Mouse (Mus musculus): Measurements from ENCODE around the gene Col5a3.

Gene Col5a3

GRCm38 (mm10) chr9:20822821-20823220, 8.0 kb upstream of the Col5a3 start:
- Histone ChIP-seq H3K36me3 (ENCODE audit: control insufficient read depth, insufficient read depth, low read length, poor library complexity, severe bottlenecking) (no peaks in the 10 kb centered on the region), H3K27me3 (ENCODE audit: control insufficient read depth, insufficient read depth, low read length, poor library complexity, severe bottlenecking) (no peaks in the 10 kb centered on the region)
- no peak for DNase-seq (ENCODE audit: low read depth, low spot score)

- Histone ChIP-seq H3K27me3 (ENCODE audit: control insufficient read depth, insufficient read depth, low read length, poor library complexity, severe bottlenecking) (no peaks in the 10 kb centered on the region), H3K36me3 (ENCODE audit: control insufficient read depth, insufficient read depth, low read length, poor library complexity, severe bottlenecking) (no peaks in the 10 kb centered on the region)
- no peak for DNase-seq (ENCODE audit: low read depth, low spot score)
These were observed 5.1 kb upstream of the Col5a3 start for GRCm38 (mm10) chr9:20820001-20820400.

GRCm38 (mm10) chr9:20818236-20818635, 3.4 kb upstream of the Col5a3 start, which contains the start of gene Rdh8:
Gene Rdh8, plus strand, starts transcription at chr9:20818503.
- no peaks in the 10 kb centered on the region for H3K36me3 ChIP-seq (ENCODE audit: control insufficient read depth, insufficient read depth, low read length, poor library complexity, severe bottlenecking)
- H3K27me3 ChIP-seq (ENCODE audit: control insufficient read depth, insufficient read depth, low read length, poor library complexity, severe bottlenecking): no peaks in the 10 kb centered on the region
- DNase-seq (ENCODE audit: low read depth, low spot score): no peak

- peak; percentile 19 for DNase-seq (ENCODE audit: low read depth, low spot score)
- Histone ChIP-seq H3K36me3 (ENCODE audit: control insufficient read depth, insufficient read depth, low read length, poor library complexity, severe bottlenecking) (no peaks in the 10 kb centered on the region), H3K27me3 (ENCODE audit: control insufficient read depth, insufficient read depth, low read length, poor library complexity, severe bottlenecking) (no peaks in the 10 kb centered on the region)
These were observed 2.2 kb downstream of the Col5a3 start for GRCm38 (mm10) chr9:20812537-20813271.

- no peaks in the 10 kb centered on the region for H3K36me3 ChIP-seq (ENCODE audit: control insufficient read depth, insufficient read depth, low read length, poor library complexity, severe bottlenecking)
- no peak for DNase-seq (ENCODE audit: low read depth, low spot score)
- no peaks in the 10 kb centered on the region for H3K27me3 ChIP-seq (ENCODE audit: control insufficient read depth, insufficient read depth, low read length, poor library complexity, severe bottlenecking)
These were observed 4.1 kb downstream of the Col5a3 start for GRCm38 (mm10) chr9:20810773-20811172.

GRCm38 (mm10) chr9:20810271-20810670, 4.6 kb downstream of the Col5a3 start:
- no peaks in the 10 kb centered on the region for H3K27me3 ChIP-seq (ENCODE audit: control insufficient read depth, insufficient read depth, low read length, poor library complexity, severe bottlenecking)
- no peaks in the 10 kb centered on the region for H3K36me3 ChIP-seq (ENCODE audit: control insufficient read depth, insufficient read depth, low read length, poor library complexity, severe bottlenecking)
- DNase-seq (ENCODE audit: low read depth, low spot score): no peak

- Histone ChIP-seq H3K27me3 (ENCODE audit: control insufficient read depth, insufficient read depth, low read length, poor library complexity, severe bottlenecking) (no peaks in the 10 kb centered on the region), H3K36me3 (ENCODE audit: control insufficient read depth, insufficient read depth, low read length, poor library complexity, severe bottlenecking) (no peaks in the 10 kb centered on the region)
- DNase-seq (ENCODE audit: low read depth, low spot score): no peak
These were observed 9.2 kb downstream of the Col5a3 start for GRCm38 (mm10) chr9:20805706-20806105.

- DNase-seq (ENCODE audit: low read depth, low spot score): no peak
- Histone ChIP-seq H3K36me3 (ENCODE audit: control insufficient read depth, insufficient read depth, low read length, poor library complexity, severe bottlenecking) (no peaks in the 10 kb centered on the region), H3K27me3 (ENCODE audit: control insufficient read depth, insufficient read depth, low read length, poor library complexity, severe bottlenecking) (no peaks in the 10 kb centered on the region)
These were observed 9.7 kb downstream of the Col5a3 start for GRCm38 (mm10) chr9:20805159-20805495.

GRCm38 (mm10) chr9:20804266-20805158, 10.4 kb downstream of the Col5a3 start:
- Histone ChIP-seq H3K27me3 (ENCODE audit: control insufficient read depth, insufficient read depth, low read length, poor library complexity, severe bottlenecking) (no peaks in the 10 kb centered on the region), H3K36me3 (ENCODE audit: control insufficient read depth, insufficient read depth, low read length, poor library complexity, severe bottlenecking) (no peaks in the 10 kb centered on the region)
- DNase-seq (ENCODE audit: low read depth, low spot score): peak; percentile 65

- no peaks in the 10 kb centered on the region for H3K27me3 ChIP-seq (ENCODE audit: control insufficient read depth, insufficient read depth, low read length, poor library complexity, severe bottlenecking)
- no peak for DNase-seq (ENCODE audit: low read depth, low spot score)
These were observed 20.6 kb downstream of the Col5a3 start for GRCm38 (mm10) chr9:20794108-20794806.

GRCm38 (mm10) chr9:20790345-20790744, 24.5 kb downstream of the Col5a3 start:
- H3K27me3 ChIP-seq (ENCODE audit: control insufficient read depth, insufficient read depth, low read length, poor library complexity, severe bottlenecking): no peaks in the 10 kb centered on the region
- DNase-seq (ENCODE audit: low read depth, low spot score): no peak
- H3K36me3 ChIP-seq (ENCODE audit: control insufficient read depth, insufficient read depth, low read length, poor library complexity, severe bottlenecking): no peaks in the 10 kb centered on the region

More at GRCm38 (mm10) chr9:20794108-20794806, 20.6 kb downstream of the Col5a3 start:
- H3K36me3 ChIP-seq (ENCODE audit: control insufficient read depth, insufficient read depth, low read length, poor library complexity, severe bottlenecking): no peaks in the 10 kb centered on the region

- Histone ChIP-seq H3K36me3 (ENCODE audit: control insufficient read depth, insufficient read depth, low read length, poor library complexity, severe bottlenecking) (no peaks in the 10 kb centered on the region), H3K27me3 (ENCODE audit: control insufficient read depth, insufficient read depth, low read length, poor library complexity, severe bottlenecking) (no peaks in the 10 kb centered on the region)
- no peak for DNase-seq (ENCODE audit: low read depth, low spot score)
These were observed 25.2 kb downstream of the Col5a3 start for GRCm38 (mm10) chr9:20789651-20790050.

GRCm38 (mm10) chr9:20787992-20788391, 26.9 kb downstream of the Col5a3 start:
- no peak for DNase-seq (ENCODE audit: low read depth, low spot score)
- Histone ChIP-seq H3K36me3 (ENCODE audit: control insufficient read depth, insufficient read depth, low read length, poor library complexity, severe bottlenecking) (no peaks in the 10 kb centered on the region), H3K27me3 (ENCODE audit: control insufficient read depth, insufficient read depth, low read length, poor library complexity, severe bottlenecking) (no peaks in the 10 kb centered on the region)

- Histone ChIP-seq H3K36me3 (ENCODE audit: control insufficient read depth, insufficient read depth, low read length, poor library complexity, severe bottlenecking) (no peaks in the 10 kb centered on the region), H3K27me3 (ENCODE audit: control insufficient read depth, insufficient read depth, low read length, poor library complexity, severe bottlenecking) (no peaks in the 10 kb centered on the region)
- no peak for DNase-seq (ENCODE audit: low read depth, low spot score)
These were observed 29.8 kb downstream of the Col5a3 start for GRCm38 (mm10) chr9:20785055-20785454.

- DNase-seq (ENCODE audit: low read depth, low spot score): no peak
- no peaks in the 10 kb centered on the region for H3K36me3 ChIP-seq (ENCODE audit: control insufficient read depth, insufficient read depth, low read length, poor library complexity, severe bottlenecking)
- H3K27me3 ChIP-seq (ENCODE audit: control insufficient read depth, insufficient read depth, low read length, poor library complexity, severe bottlenecking): no peaks in the 10 kb centered on the region
These were observed 33.6 kb downstream of the Col5a3 start for GRCm38 (mm10) chr9:20781286-20781685.

All from splenic B cell, adult 2 months (primary cell).